Mouse (Mus musculus) thymus, postnatal 36 days (tissue): Measurements from ENCODE around the gene Csnk2a2.

Source experiments
- DNase-seq, 2 experiments: peaks; one replicate each; pipeline ENCODE4 v3.0.0; 2022; ENCODE audit warnings: mixed read lengths in 2 of 2

Csnk2a2 gene

GRCm38 (mm10) chr8:95411309-95411972, 78.4 kb downstream of the Csnk2a2 start:
- peak; percentile 11 to 30 for DNase-seq

DNA sequence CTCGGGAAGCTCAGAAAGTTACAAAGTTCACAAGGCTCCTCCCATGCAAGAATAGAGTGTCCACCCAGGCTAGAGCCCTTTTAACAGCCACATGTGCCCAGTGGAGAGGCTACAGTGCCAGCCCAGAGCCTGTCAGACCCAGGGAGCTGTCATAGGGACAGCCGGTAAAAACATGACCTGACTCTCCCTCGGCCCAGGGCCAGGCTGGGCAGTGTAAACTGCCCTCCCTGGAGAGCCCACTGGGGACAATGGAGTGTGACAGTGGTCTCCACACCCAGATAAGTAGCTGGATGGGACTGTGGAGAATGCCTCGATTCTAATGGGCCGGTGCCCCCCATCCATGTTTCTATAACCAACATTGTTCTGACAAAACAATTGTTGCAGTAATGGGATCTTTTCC, 80.3 kb downstream of the Csnk2a2 start:
- no peak for DNase-seq

DNA sequence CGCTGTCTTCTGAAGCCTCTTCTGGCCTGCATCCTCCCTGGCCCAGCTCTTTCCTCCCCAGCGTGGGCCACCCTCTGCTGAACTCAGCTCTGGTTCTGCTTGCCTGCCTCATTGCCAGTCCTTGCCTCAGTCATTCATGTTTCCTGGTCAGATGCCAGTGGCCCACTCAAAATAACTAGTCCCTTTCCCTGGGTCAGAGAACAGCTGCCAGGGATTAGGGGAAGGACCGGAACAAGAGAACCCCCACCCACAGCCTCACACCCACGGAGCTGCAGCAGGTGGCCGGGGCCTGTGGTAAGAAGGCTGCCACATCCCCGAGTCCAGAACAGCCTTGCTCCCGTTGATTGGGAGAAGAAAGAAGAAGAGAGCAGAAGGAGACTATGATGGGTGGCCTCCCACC, 88.7 kb downstream of the Csnk2a2 start:
- DNase-seq = no peak

DNA sequence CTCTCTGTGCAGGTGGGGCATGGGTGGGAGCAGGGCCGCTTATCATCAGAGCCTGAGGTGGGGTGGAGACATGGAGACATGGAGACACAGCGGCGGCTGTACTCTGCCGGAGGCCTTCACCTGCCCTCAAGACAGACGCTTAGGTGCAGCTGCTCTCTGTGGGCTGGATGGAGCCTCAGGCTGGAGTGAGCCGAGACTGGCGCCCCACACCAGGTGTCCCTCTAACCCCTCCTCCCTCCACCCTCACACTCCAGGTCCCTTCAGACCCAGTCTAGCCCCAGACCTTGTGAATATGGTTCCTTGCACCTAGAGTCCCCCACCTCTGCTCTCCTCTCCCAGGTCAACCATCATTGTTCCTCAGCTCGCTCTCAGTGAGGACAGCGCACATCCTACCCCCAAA, 90.7 kb downstream of the Csnk2a2 start:
- DNase-seq = no peak

- DNase-seq = no peak
Measured at GRCm38 (mm10) chr8:95397201-95397600, 92.6 kb downstream of the Csnk2a2 start.

GRCm38 (mm10) chr8:95396752-95397151, 93.1 kb downstream of the Csnk2a2 start:
- no peak for DNase-seq
